Mouse (Mus musculus): ENCODE measurements around the gene Lpin2. TPM values are rescaled to one million over a fixed set of nuclear protein-coding genes. Genes with fewer than 3 reads are reported as not detected.

Lpin2 gene
- polyA plus RNA-seq, 1 experiment from 2014 or later, result 39.0 TPM

DNA sequence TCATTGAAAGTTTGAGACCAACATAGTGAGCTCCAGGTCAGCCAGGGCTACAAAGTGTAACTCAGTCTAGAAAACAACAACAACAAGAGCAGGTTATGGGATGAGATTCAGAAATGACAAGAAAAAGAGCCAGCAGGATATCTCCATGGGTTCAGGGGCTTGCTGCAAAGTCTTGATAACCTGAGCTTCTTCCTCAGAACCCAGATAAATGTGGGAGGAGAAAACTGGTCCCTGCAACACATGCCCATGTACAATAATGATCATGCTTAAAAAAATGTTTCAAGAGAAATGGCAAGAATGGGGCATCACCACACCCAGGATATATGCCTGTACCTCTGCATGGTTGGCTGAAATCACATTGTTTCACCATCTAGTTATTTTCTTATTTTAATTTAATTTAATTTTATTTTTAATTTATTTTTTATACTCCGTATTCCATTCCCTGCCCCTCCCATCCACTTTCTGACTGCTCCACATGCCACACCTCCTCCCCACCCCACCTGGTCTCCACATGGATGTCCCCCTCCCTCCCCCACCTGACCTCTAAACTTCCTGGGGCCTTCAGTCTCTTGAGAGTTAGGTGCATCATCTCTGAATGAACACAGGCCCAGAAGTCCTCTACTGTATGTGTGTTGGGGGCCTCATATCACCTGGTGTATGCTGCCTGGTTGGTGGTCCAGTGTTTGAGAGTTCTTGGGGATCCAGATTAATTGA is 37.0 kb upstream of the Lpin2 start:
- POLR2A ChIA-PET, result no interaction called here
- H3K27me3 ChIP-seq, result no peaks in the 10 kb centered on the region
- DNase-seq (ENCODE audit: low read depth, low spot score) (no peak), ATAC-seq (no peak)
- TF ChIP-seq CTCF (IDR thresholded peaks at IDR 0.05), result no peak
- in situ Hi-C loops (cut with MboI; ENCODE audit: low pct_unique_long_range_greater_than_20kb), result no loop called here
- CTCF ChIA-PET, result no interaction called here

GRCm38 (mm10) chr17:71153356-71153755 is 29.0 kb upstream of the Lpin2 start:
- POLR2A ChIA-PET, result no interaction called here
- no peak for TF ChIP-seq CTCF (IDR thresholded peaks at IDR 0.05)
- CTCF ChIA-PET, result no interaction called here
- no peak for ATAC-seq
- DNase-seq (ENCODE audit: low read depth, low spot score), result no peak
- in situ Hi-C loops (cut with MboI; ENCODE audit: low pct_unique_long_range_greater_than_20kb), result no loop called here
- H3K27me3 ChIP-seq, result no peaks in the 10 kb centered on the region

DNA sequence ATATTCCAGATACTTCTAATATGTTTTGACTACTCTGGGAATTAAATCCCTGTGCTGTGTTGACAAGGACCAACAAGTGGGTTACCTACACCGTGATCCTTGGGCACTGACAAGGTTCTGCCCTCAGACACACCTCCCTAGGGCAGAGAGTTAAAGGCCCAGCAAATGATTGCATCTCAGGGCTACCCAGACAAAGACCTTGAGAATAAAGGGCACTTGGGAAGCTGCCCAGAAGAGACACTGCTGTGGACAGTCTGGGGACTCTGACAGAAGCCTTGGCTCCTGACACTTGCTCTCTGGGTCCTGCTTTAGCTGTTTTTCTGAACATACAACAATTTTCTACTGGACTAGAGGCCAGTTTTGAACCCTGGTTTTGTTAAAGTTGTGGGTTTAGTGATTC is 27.1 kb upstream of the Lpin2 start:
- DNase-seq (ENCODE audit: low read depth, low spot score), result no peak
- no peak for ATAC-seq
- in situ Hi-C loops (cut with MboI; ENCODE audit: low pct_unique_long_range_greater_than_20kb), result no loop called here
- POLR2A ChIA-PET, result no interaction called here
- CTCF ChIA-PET, result no interaction called here
- no peak for TF ChIP-seq CTCF (IDR thresholded peaks at IDR 0.05)
- H3K27me3 ChIP-seq, result no peaks in the 10 kb centered on the region

- DNase-seq (ENCODE audit: low read depth, low spot score) (no peak), ATAC-seq (peak; percentile 51)
- CTCF ChIA-PET, result no interaction called here
- POLR2A ChIA-PET, result interaction anchor here (1.0 kb wide), 1 partner anchor 96 kb away, joined by 3 read pairs; no protein-coding TSS in a partner anchor
- in situ Hi-C loops (cut with MboI; ENCODE audit: low pct_unique_long_range_greater_than_20kb), result no loop called here
- TF ChIP-seq CTCF (IDR thresholded peaks at IDR 0.05), result no peak
- H3K27me3 ChIP-seq, result no peaks in the 10 kb centered on the region
These were observed 23.2 kb upstream of the Lpin2 start for GRCm38 (mm10) chr17:71159152-71159567.

DNA sequence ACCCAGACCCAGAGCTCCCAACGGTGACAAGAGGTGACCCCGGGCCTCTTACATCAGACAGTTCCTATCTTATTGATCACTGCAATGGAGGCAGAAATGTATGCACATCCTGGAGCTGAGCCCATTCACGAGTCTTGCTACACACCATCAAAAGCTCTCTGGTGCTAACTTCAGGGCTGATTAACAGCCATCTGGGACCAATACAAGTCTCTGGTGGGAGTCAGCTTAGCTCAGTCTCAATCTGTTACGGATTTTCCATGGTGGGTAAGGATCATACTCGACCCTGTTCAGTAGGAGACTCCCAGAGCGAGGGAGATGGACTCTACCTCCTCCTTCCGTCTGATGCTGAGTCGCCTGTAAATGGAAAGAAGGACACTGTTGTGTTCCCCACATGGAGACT is 22.6 kb upstream of the Lpin2 start:
- no peak for TF ChIP-seq CTCF (IDR thresholded peaks at IDR 0.05)
- H3K27me3 ChIP-seq, result no peaks in the 10 kb centered on the region
- in situ Hi-C loops (cut with MboI; ENCODE audit: low pct_unique_long_range_greater_than_20kb), result no loop called here
- ChIA-PET POLR2A (interaction anchor here (1.0 kb wide), 1 partner anchor 97 kb away, joined by 3 read pairs; no protein-coding TSS in a partner anchor), CTCF (no interaction called here)
- ATAC-seq, result no peak
- no peak for DNase-seq (ENCODE audit: low read depth, low spot score)

DNA sequence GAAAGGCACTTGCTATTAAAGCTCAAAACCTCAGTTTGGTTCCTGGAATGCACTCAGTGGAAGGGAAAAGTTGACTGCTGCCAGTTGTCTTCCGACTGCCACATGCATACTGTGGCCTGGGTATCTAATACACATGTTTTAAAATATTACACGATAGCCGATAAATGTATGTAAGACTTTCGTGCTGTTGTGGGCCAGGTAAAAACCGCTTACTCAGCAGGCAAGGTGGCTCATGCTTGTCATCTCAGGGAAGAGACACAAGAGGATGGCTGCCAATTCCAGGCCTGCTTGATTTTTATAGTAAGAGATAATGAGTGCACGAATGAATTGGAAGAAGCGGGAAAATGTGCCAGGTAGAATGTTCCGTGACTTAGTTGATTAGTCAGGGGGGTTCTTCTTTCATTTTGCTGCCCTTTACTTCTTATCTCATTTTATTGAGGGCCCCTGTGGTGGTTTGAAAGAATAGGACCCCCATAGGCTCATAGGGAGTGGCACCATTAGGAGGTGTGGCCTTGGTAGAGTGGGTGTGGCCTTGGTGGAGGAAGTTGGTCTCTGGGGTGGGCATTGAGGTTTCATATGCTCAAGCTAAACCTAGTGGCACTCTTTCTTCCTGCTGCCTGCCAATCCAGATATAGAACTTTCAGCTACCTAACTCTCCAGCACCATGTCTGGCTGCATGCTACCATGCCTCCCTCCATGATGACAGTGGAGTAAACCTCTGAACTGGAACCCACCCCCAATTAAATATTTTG is 21.9 kb upstream of the Lpin2 start:
- ChIA-PET POLR2A (interaction anchor here (0.6 to 1.0 kb wide), 2 partner anchors 75 to 98 kb away, joined by 3 read pairs; no protein-coding TSS in a partner anchor), CTCF (interaction anchor here (1.2 kb wide), 1 partner anchor 37 kb away, joined by 3 read pairs; no protein-coding TSS in a partner anchor)
- ATAC-seq (no peak), DNase-seq (ENCODE audit: low read depth, low spot score) (no peak)
- H3K27me3 ChIP-seq, result no peaks in the 10 kb centered on the region
- no peak for TF ChIP-seq CTCF (IDR thresholded peaks at IDR 0.05)
- in situ Hi-C loops (cut with MboI; ENCODE audit: low pct_unique_long_range_greater_than_20kb), result no loop called here

DNA sequence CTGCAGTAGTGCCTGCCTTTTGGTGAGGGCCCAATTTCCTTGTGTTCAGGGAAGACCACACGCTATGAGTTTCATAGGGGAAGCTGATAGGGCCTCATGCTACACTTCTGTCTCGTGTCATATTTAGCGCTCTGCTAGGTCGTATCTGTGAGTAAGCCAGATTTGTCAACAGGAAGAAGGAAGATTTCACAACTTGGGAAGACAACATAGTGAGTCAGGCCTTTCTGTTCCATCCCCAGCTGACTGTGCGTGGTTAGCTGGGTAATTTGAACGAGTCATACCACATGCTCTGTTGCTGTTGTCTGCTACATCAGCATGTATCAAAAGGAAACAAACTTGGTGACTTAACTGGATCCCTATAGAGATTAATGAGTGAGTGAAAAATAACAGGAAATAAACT is 17.4 kb upstream of the Lpin2 start:
- H3K27me3 ChIP-seq, result no peaks in the 10 kb centered on the region
- CTCF ChIA-PET, result interaction anchor here (0.9 to 2.5 kb wide), 3 partner anchors 14 to 21 kb away, joined by 3 to 10 read pairs (median 3); no protein-coding TSS in a partner anchor
- in situ Hi-C loops (cut with MboI; ENCODE audit: low pct_unique_long_range_greater_than_20kb), result no loop called here
- DNase-seq (ENCODE audit: low read depth, low spot score), result no peak
- POLR2A ChIA-PET, result interaction anchor here (0.7 kb wide), 1 partner anchor 1663 kb away, joined by 3 read pairs; no protein-coding TSS in a partner anchor
- TF ChIP-seq CTCF (IDR thresholded peaks at IDR 0.05), result no peak
- peak; percentile 93 for ATAC-seq

- in situ Hi-C loops (cut with MboI; ENCODE audit: low pct_unique_long_range_greater_than_20kb), result no loop called here
- ATAC-seq, result no peak
- no peak for TF ChIP-seq CTCF (IDR thresholded peaks at IDR 0.05)
- no peak for DNase-seq (ENCODE audit: low read depth, low spot score)
- CTCF ChIA-PET, result no interaction called here
- POLR2A ChIA-PET, result interaction anchor here (1.0 kb wide), 1 partner anchor 16 kb away, joined by 3 read pairs; no protein-coding TSS in a partner anchor
- H3K27me3 ChIP-seq, result no peaks in the 10 kb centered on the region
These were observed 14.1 kb upstream of the Lpin2 start for GRCm38 (mm10) chr17:71168205-71168815.

GRCm38 (mm10) chr17:71168846-71169245 is 13.5 kb upstream of the Lpin2 start:
- ChIA-PET POLR2A (interaction anchor here (1.5 kb wide), 1 partner anchor 10 kb away, joined by 3 read pairs; no protein-coding TSS in a partner anchor), CTCF (interaction anchor here (1.0 kb wide), 1 partner anchor 9 kb away, joined by 4 read pairs; no protein-coding TSS in a partner anchor)
- DNase-seq (ENCODE audit: low read depth, low spot score) (no peak), ATAC-seq (no peak)
- in situ Hi-C loops (cut with MboI; ENCODE audit: low pct_unique_long_range_greater_than_20kb), result no loop called here
- TF ChIP-seq CTCF (IDR thresholded peaks at IDR 0.05), result no peak
- no peaks in the 10 kb centered on the region for H3K27me3 ChIP-seq

- no peaks in the 10 kb centered on the region for H3K27me3 ChIP-seq
- CTCF ChIA-PET, result interaction anchor here (0.6 to 1.8 kb wide), 3 partner anchors 9 to 16 kb away, joined by 3 to 6 read pairs (median 4); no protein-coding TSS in a partner anchor
- TF ChIP-seq CTCF (IDR thresholded peaks at IDR 0.05), result no peak
- DNase-seq (ENCODE audit: low read depth, low spot score) (no peak), ATAC-seq (no peak)
- in situ Hi-C loops (cut with MboI; ENCODE audit: low pct_unique_long_range_greater_than_20kb), result no loop called here
- POLR2A ChIA-PET, result interaction anchor here (1.3 to 1.5 kb wide), 2 partner anchors 9 to 13 kb away, joined by 3 read pairs; partner anchors contain the start of gene Lpin2
These were observed 12.7 kb upstream of the Lpin2 start for GRCm38 (mm10) chr17:71169639-71170038.
